In genomic region chr14:21523234-21523633, GRCm38 (mm10) we compare ENCODE assay signal across 9 mouse cellular contexts. TPM values are rescaled to one million over a fixed set of nuclear protein-coding genes. Genes with fewer than 3 reads are reported as not detected.
DNase-seq lines count a peak whose midpoint lies in the region; ATAC-seq and TF ChIP-seq lines count a peak whose summit lies in the region.
"Had no signal": no experiment of that assay in that cellular context is flagged by ENCODE, and none has a peak within 500 bp of the region (broad histone marks: within the 10 kb centered on the region; RNA-seq: fewer than 3 reads in every experiment).

No protein-coding gene starts in this region.

- H3K9ac ChIP-seq in hindbrain, embryonic 12.5 days, result no peak overlapping the region
- no peak overlapping the region for H3K9ac ChIP-seq in forebrain, embryonic 15.5 days (replicated peaks)
- no peak overlapping the region for H3K9ac ChIP-seq in lung, embryonic 14.5 days
- no peak overlapping the region for H3K9ac ChIP-seq in midbrain, embryonic 13.5 days (replicated peaks)

- no peak overlapping the region for H3K4me3 ChIP-seq in hindbrain, embryonic 10.5 days
- H3K4me3 ChIP-seq in hindbrain, embryonic 12.5 days, result no peak overlapping the region
- no peak overlapping the region for H3K4me3 ChIP-seq in forebrain, embryonic 15.5 days
- H3K4me3 ChIP-seq in lung, embryonic 14.5 days (ENCODE audit: low read depth, low read length), result no peak overlapping the region
- no peak overlapping the region for H3K4me3 ChIP-seq in midbrain, embryonic 13.5 days (replicated peaks)

- 0 out of 2 replicates have a peak overlapping the region, but pooled peaks have one; percentile 47 for H3K27ac ChIP-seq in hindbrain, embryonic 10.5 days
- no peak overlapping the region for H3K27ac ChIP-seq in hindbrain, embryonic 12.5 days
- H3K27ac ChIP-seq in forebrain, embryonic 15.5 days (replicated peaks), result peak overlapping the region; percentile 62
- peak overlapping the region; percentile 73 for H3K27ac ChIP-seq in lung, embryonic 14.5 days (ENCODE audit: low read depth)
- no peak overlapping the region for H3K27ac ChIP-seq in midbrain, embryonic 13.5 days

- H3K4me1 ChIP-seq in hindbrain, embryonic 10.5 days (replicated peaks), result peaks cover 28% of the 10 kb centered on the region
- H3K4me1 ChIP-seq in hindbrain, embryonic 12.5 days, result peaks cover 30% of the 10 kb centered on the region
- H3K4me1 ChIP-seq in forebrain, embryonic 15.5 days, result peaks cover 63% of the 10 kb centered on the region
- H3K4me1 ChIP-seq in lung, embryonic 14.5 days (ENCODE audit: insufficient read depth), result peaks cover 19% of the 10 kb centered on the region
- peaks cover 60% of the 10 kb centered on the region for H3K4me1 ChIP-seq in midbrain, embryonic 13.5 days (replicated peaks)

- H3K9me3 ChIP-seq in hindbrain, embryonic 10.5 days, result no peaks in the 10 kb centered on the region
- H3K9me3 ChIP-seq in hindbrain, embryonic 12.5 days (replicated peaks), result no peaks in the 10 kb centered on the region
- no peaks in the 10 kb centered on the region for H3K9me3 ChIP-seq in forebrain, embryonic 15.5 days
- H3K9me3 ChIP-seq in lung, embryonic 14.5 days (ENCODE audit: low read depth, low read length), result no peaks in the 10 kb centered on the region
- H3K9me3 ChIP-seq in midbrain, embryonic 13.5 days, result no peaks in the 10 kb centered on the region

- H3K4me2 ChIP-seq in hindbrain, embryonic 12.5 days (replicated peaks), result no peak overlapping the region
- no peak overlapping the region; the same call in 1 of the 2 replicates for H3K4me2 ChIP-seq in forebrain, embryonic 15.5 days (replicated peaks)
- H3K4me2 ChIP-seq in lung, embryonic 14.5 days, result peak overlapping the region; percentile 15; the same call in 1 of the 2 replicates
- H3K4me2 ChIP-seq in midbrain, embryonic 13.5 days (replicated peaks), result no peak overlapping the region

- ATAC-seq in hindbrain, embryonic 12.5 days (ENCODE audit: low FRiP score), result no peak
- ATAC-seq in forebrain, embryonic 15.5 days (replicated peaks), result no peak
- ATAC-seq in lung, embryonic 14.5 days (ENCODE audit: insufficient read depth), result no peak
- ATAC-seq in midbrain, embryonic 13.5 days, result no peak
- ATAC-seq: Patski had no signal

- DNase-seq in hindbrain, embryonic 10.5 days (ENCODE audit: low spot score), result no peak
- peak; percentile 31 to 46 for DNase-seq in CD8-positive naive resting alpha-beta T cell, adult 2 months (ENCODE audit: low read depth in 2 of 2, low spot score in 2 of 2)
- DNase-seq in lung, embryonic 14.5 days, result peak; percentile 48
- peak; percentile 36 to 57 for DNase-seq in thymus, postnatal 36 days
- no peak for DNase-seq in gastrocnemius, postnatal 36 days

- WGBS in hindbrain, embryonic 10.5 days, result 77% methylated on average over 9 of the region's 9 CpGs
- 69% methylated on average over 9 of the region's 9 CpGs for WGBS in hindbrain, embryonic 12.5 days
- WGBS in forebrain, embryonic 15.5 days, result 27% methylated on average over 9 of the region's 9 CpGs
- 30% methylated on average over 9 of the region's 9 CpGs for WGBS in lung, embryonic 14.5 days
- 55% methylated on average over 9 of the region's 9 CpGs for WGBS in midbrain, embryonic 13.5 days

- no peaks in the 10 kb centered on the region for H3K27me3 ChIP-seq in hindbrain, embryonic 10.5 days (ENCODE audit: insufficient read depth, poor library complexity, severe bottlenecking)
- H3K27me3 ChIP-seq in hindbrain, embryonic 12.5 days, result no peaks in the 10 kb centered on the region
- H3K27me3 ChIP-seq in forebrain, embryonic 15.5 days, result no peaks in the 10 kb centered on the region
- no peaks in the 10 kb centered on the region for H3K27me3 ChIP-seq in lung, embryonic 14.5 days (ENCODE audit: insufficient read depth, low read length)
- H3K27me3 ChIP-seq in midbrain, embryonic 13.5 days, result no peaks in the 10 kb centered on the region
- H3K27me3 ChIP-seq: Patski had no signal

- peaks cover 20% of the 10 kb centered on the region for H3K36me3 ChIP-seq in hindbrain, embryonic 10.5 days
- 0 out of 2 replicates have a peak, but pooled peaks cover 6% of the 10 kb centered on the region for H3K36me3 ChIP-seq in hindbrain, embryonic 12.5 days
- 0 out of 2 replicates have a peak, but pooled peaks cover 4% of the 10 kb centered on the region for H3K36me3 ChIP-seq in forebrain, embryonic 15.5 days
- peaks cover 6% of the 10 kb centered on the region; the same call in 1 of the 2 replicates for H3K36me3 ChIP-seq in lung, embryonic 14.5 days (ENCODE audit: insufficient read depth)
- H3K36me3 ChIP-seq in midbrain, embryonic 13.5 days, result 0 out of 2 replicates have a peak, but pooled peaks cover 3% of the 10 kb centered on the region

- intact Hi-C loops in gastrocnemius, postnatal 36 days (cut with DNase I), result no loop called here

- no peak for TF ChIP-seq CTCF in lung, embryonic 14.5 days (IDR thresholded peaks at IDR 0.05; ENCODE audit: low read depth)

RNA-seq across cellular contexts. Expression of gene Kat6b, which starts 42.0 kb away (rescaled TPM):
- polyA plus RNA-seq in hindbrain, embryonic 10.5 days (2016; fragmentation: Nextera tagmentation; extraction: Ambion mirVana), result 9.6 and 13.3 TPM in 2 replicates
- 27.1 and 27.5 TPM in 2 replicates for polyA plus RNA-seq in hindbrain, embryonic 12.5 days (2016; fragmentation: Nextera tagmentation; extraction: Ambion mirVana)
- 29.5 and 31.5 TPM in 2 replicates for polyA plus RNA-seq in forebrain, embryonic 15.5 days (2015; fragmentation: Nextera tagmentation; extraction: Ambion mirVana)
- polyA plus RNA-seq in lung, embryonic 14.5 days (2014; fragmentation: Nextera tagmentation; extraction: Ambion mirVana), result 12.4 and 14.2 TPM in 2 replicates
- 25.5 and 28.1 TPM in 2 replicates for polyA plus RNA-seq in midbrain, embryonic 13.5 days (2015; fragmentation: Nextera tagmentation; extraction: Ambion mirVana)
- 10 to 100 TPM; 17.6 to 22.7 TPM for total RNA-seq in gastrocnemius, postnatal 36 days (2021)

Comparison
In these comparisons a context has a peak if more than half of its experiments do, and no peak if none do; other contexts are left out.
1. H3K27ac ChIP-seq: peak in hindbrain, embryonic 10.5 days (single experiment), forebrain, embryonic 15.5 days (single experiment) and lung, embryonic 14.5 days (single experiment); none in hindbrain, embryonic 12.5 days (single experiment) and midbrain, embryonic 13.5 days (single experiment).
2. DNase-seq: peak in CD8-positive naive resting alpha-beta T cell, adult 2 months (2 of 2), lung, embryonic 14.5 days (single experiment) and thymus, postnatal 36 days (2 of 2); none in hindbrain, embryonic 10.5 days (single experiment) and gastrocnemius, postnatal 36 days (0 of 2).